Mouse (Mus musculus): ENCODE measurements at regions not wholly inside any gene's neighbourhood (a gene's known extent, or its start where the extent isn't known, plus 50 kb on each side); places are given as distances from the start of the nearest gene placed in this dataset.
"Not testable (repeated sequence)": the region's sequence is repeated elsewhere in the genome, so short reads cannot be mapped to it uniquely, and the experiment has no call there.

DNA sequence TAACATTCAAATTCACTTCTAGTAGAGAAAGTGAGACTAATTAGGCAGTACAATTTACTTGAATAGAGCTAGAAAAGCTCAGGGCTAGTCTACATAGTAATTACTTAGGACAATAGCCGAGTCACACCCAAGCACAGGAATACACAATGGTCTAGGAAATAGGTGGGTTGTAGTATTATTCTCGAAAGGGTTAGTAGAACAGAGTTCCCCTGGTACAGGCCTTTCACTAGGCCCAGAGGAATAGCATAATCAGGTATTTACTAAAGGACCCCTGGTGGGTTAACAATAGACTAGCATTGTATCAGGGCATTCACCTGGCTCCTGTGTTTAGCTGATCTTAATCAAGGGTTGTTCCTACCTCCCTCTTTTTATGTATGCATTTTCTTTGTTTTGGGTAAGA, 246.5 kb downstream of the Slco6d1 start:
- not testable (repeated sequence) for TF ChIP-seq CTCF, EP300 (IDR thresholded peaks at IDR 0.05; ENCODE audit: low read depth)

Measured in liver, postnatal 0 days (tissue).